Mouse (Mus musculus) cerebellum, adult 11-12 months (tissue): ENCODE measurements at regions not wholly inside any gene's neighbourhood (a gene's known extent, or its start where the extent isn't known, plus 50 kb on each side); places are given as distances from the start of the nearest gene placed in this dataset.

Experiments used
- DNase-seq: peaks from one replicate; pipeline ENCODE4 v3.0.0; 2022

GRCm38 (mm10) chr1:137376685-137377084, 416.4 kb upstream of the Nr5a2 start:
- no peak for DNase-seq

DNA sequence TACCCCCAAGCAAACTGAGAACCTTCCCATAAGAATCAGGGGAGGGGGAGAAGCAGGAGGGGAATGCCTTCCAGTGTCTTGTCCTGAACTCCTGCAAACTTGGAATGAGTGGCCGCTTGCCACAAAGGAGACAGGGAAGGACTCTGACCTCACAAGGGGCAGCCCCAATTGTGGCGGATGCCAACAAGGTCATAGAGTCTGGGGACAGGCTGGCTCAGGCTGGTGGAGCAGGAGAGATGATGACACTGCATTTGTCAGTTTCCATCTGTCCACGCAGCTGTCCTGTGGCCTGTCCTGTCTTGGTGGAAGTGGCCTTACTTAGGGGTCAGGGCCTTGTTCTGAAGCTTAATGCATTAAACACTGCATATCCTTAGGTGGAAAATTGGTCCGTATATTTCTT, 414.4 kb upstream of the Nr5a2 start:
- no peak for DNase-seq

- DNase-seq = no peak
Measured at GRCm38 (mm10) chr1:137373509-137374420, 413.5 kb upstream of the Nr5a2 start.

- no peak for DNase-seq
Measured at GRCm38 (mm10) chr1:137372236-137372635, 412.0 kb upstream of the Nr5a2 start.

- no peak for DNase-seq
Measured at GRCm38 (mm10) chr1:137364396-137364795, 404.1 kb upstream of the Nr5a2 start.

GRCm38 (mm10) chr1:137363969-137364368, 403.7 kb upstream of the Nr5a2 start:
- no peak for DNase-seq

- DNase-seq = no peak
Measured at GRCm38 (mm10) chr1:137363561-137363960, 403.3 kb upstream of the Nr5a2 start.

- DNase-seq = no peak
Measured at GRCm38 (mm10) chr1:137360688-137361570, 400.7 kb upstream of the Nr5a2 start.

- DNase-seq = no peak
Measured at GRCm38 (mm10) chr1:137355941-137356512, 395.8 kb upstream of the Nr5a2 start.

GRCm38 (mm10) chr1:137352390-137353027, 392.3 kb upstream of the Nr5a2 start:
- no peak for DNase-seq

- DNase-seq = no peak
Measured at GRCm38 (mm10) chr1:137334137-137334536, 373.9 kb upstream of the Nr5a2 start.

- peak; percentile 20 for DNase-seq
Measured at GRCm38 (mm10) chr1:137332108-137332769, 372.0 kb upstream of the Nr5a2 start.

DNA sequence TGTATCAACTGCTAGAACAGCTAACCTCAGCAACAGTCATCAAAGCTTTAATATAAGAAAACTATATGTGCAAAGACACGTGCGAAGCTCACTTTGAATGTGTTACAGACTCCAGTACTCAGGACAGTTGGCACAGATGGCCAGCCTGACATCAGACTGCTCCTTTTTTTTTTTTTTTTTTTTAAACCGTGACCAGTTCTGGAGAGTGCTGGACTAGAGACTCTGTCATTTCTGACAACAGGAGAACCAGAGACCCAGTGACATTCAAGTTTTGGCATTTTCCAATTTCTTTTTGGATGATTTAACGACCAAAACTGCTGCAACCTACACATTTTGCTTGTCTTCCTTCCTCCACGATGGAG, 371.5 kb upstream of the Nr5a2 start:
- peak; percentile 10 for DNase-seq

- DNase-seq = peak; percentile 10
Measured at GRCm38 (mm10) chr1:137330634-137331033, 370.4 kb upstream of the Nr5a2 start.

DNA sequence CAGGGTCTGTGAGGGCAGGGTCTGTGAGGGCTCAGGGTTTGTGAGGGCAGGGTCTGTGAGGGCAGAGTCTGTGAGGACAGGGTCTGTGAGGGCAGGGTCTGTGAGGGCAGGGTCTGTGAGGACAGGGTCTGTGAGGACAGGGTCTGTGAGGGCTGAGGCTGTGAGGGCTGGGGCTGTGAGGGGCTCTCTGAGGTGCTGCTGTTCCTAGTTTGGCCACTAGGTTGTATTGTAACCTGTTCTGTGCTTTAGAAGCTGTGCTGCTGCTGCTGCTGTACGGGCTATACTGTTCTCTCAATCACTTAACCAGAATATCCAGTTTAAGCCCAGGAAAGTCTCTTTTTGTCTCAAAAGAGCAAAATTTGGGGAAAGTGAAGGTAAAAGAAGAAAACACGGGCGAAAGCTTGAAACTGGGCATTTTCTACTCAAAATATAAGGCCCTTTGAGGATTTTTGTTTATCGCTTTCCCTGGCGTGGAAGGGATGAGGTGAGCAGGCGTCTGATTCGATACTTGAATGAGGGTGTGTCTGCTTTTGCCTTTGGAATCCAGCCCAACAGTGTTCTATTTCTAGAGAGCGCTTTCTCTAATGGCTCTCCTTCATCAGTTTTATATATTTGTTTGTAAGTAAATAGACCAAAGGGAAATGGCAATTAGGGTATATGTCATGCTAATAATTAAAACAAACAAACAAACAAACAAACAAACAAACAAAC, 363.8 kb upstream of the Nr5a2 start:
- DNase-seq = peak; percentile 6

- no peak for DNase-seq
Measured at GRCm38 (mm10) chr1:137323035-137323680, 362.9 kb upstream of the Nr5a2 start.

GRCm38 (mm10) chr1:137302757-137303422, 342.6 kb upstream of the Nr5a2 start:
- DNase-seq = no peak

- DNase-seq = no peak
Measured at GRCm38 (mm10) chr1:137297780-137298569, 337.7 kb upstream of the Nr5a2 start.

- DNase-seq = no peak
Measured at GRCm38 (mm10) chr1:137289456-137289855, 329.2 kb upstream of the Nr5a2 start.

DNA sequence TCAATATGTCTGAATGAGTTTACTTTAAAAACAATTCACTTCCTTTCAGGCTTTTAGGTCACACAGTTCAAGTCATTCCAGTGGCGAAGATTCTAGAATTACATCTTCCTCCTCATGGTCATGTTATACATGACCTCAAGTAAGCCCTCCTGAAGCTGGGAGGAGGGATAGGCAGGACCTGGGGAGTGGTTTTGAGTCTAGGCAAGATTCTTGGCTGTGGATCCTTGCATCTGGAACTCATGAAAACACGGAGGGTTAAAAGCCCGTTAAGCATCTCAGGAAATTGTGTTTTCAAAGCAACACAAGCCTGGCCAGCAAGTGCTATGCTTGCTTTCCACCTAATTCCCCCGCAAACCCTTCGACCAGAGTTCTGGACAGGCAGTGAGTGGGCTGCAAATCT, 323.0 kb upstream of the Nr5a2 start:
- DNase-seq = no peak
